Comparison of ENCODE assay signal across 10 mouse cellular contexts in the genomic region with DNA sequence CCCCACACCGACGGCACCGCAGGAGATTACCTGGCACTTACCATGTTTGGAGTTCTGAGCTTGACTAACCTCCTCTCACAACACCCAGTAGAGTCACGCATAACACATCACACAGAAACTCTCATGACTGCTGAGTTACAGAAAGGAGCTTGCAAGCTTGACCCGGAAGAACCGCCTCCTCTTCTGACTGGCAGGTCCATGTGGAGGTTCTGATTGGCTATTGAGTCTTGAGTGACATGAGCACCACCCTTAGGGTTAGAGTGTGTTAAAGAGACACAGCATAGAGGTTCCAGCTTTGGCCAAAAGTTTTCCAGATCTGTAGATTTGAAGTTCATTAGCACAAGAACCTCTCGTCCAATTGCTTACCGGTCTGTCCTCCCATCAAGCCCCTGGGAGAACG. TPM values are rescaled to one million over a fixed set of nuclear protein-coding genes. Genes with fewer than 3 reads are reported as not detected.
DNase-seq lines count a peak whose midpoint lies in the region; ATAC-seq and TF ChIP-seq lines count a peak whose summit lies in the region.
"Not testable (repeated sequence)": the region's sequence is repeated elsewhere in the genome, so short reads cannot be mapped to it uniquely, and the experiment has no call there.
"Had no signal": no experiment of that assay in that cellular context is flagged by ENCODE, and none has a peak within 500 bp of the region (broad histone marks: within the 10 kb centered on the region; RNA-seq: fewer than 3 reads in every experiment).

A gene (minus strand): TSS at position 101 of the 400 bp plus-strand sequence.

- not testable (repeated sequence) for H3K4me2 ChIP-seq in embryonic facial prominence, embryonic 11.5 days (ENCODE audit: low read depth, low read length); forebrain, embryonic 14.5 days (ENCODE audit: low read length); heart, embryonic 15.5 days; hindbrain, embryonic 16.5 days (ENCODE audit: low read length); kidney, postnatal 0 days (ENCODE audit: low read length); liver, postnatal 0 days (ENCODE audit: low read depth, low read length); midbrain, embryonic 13.5 days (replicated peaks); stomach, embryonic 16.5 days (ENCODE audit: low read depth, low read length)

- no CpG with 5 or more reads among the region's 9 CpGs for WGBS in embryonic facial prominence, embryonic 11.5 days
- WGBS in forebrain, embryonic 14.5 days = no CpG with 5 or more reads among the region's 9 CpGs
- WGBS in heart, embryonic 15.5 days = no CpG with 5 or more reads among the region's 9 CpGs
- no CpG with 5 or more reads among the region's 9 CpGs for WGBS in hindbrain, embryonic 16.5 days
- no CpG with 5 or more reads among the region's 9 CpGs for WGBS in kidney, postnatal 0 days
- WGBS in liver, postnatal 0 days (ENCODE audit: insufficient replicate concordance) = no CpG with 5 or more reads among the region's 9 CpGs
- WGBS in midbrain, embryonic 13.5 days = no CpG with 5 or more reads among the region's 9 CpGs
- no CpG with 5 or more reads among the region's 9 CpGs for WGBS in stomach, embryonic 16.5 days

- H3K9me3 ChIP-seq in embryonic facial prominence, embryonic 11.5 days (replicated peaks; ENCODE audit: control insufficient read depth, low read length); forebrain, embryonic 14.5 days (replicated peaks; ENCODE audit: control insufficient read depth, low read length); heart, embryonic 15.5 days (replicated peaks); hindbrain, embryonic 16.5 days (ENCODE audit: control insufficient read depth, low read length); kidney, postnatal 0 days (replicated peaks; ENCODE audit: low read length); liver, postnatal 0 days (ENCODE audit: low read length); midbrain, embryonic 13.5 days; stomach, embryonic 16.5 days (replicated peaks; ENCODE audit: control insufficient read depth, low read length): not testable (repeated sequence)

- H3K4me1 ChIP-seq in embryonic facial prominence, embryonic 11.5 days (ENCODE audit: control insufficient read depth, insufficient read depth, low read length); forebrain, embryonic 14.5 days (ENCODE audit: control insufficient read depth, insufficient read depth, low read length); heart, embryonic 15.5 days (replicated peaks); hindbrain, embryonic 16.5 days (ENCODE audit: control insufficient read depth, insufficient read depth, low read depth, low read length); kidney, postnatal 0 days (replicated peaks; ENCODE audit: insufficient read depth, low read length); liver, postnatal 0 days (ENCODE audit: insufficient read depth); midbrain, embryonic 13.5 days (replicated peaks); stomach, embryonic 16.5 days (ENCODE audit: control insufficient read depth, insufficient read depth, low read length): not testable (repeated sequence)

- H3K4me3 ChIP-seq in embryonic facial prominence, embryonic 11.5 days (ENCODE audit: low read depth, low read length); forebrain, embryonic 14.5 days (ENCODE audit: low read depth, low read length); heart, embryonic 15.5 days; hindbrain, embryonic 16.5 days (ENCODE audit: low read length); kidney, postnatal 0 days (replicated peaks; ENCODE audit: low read depth, low read length); liver, postnatal 0 days (ENCODE audit: low read depth, low read length); midbrain, embryonic 13.5 days (replicated peaks); stomach, embryonic 16.5 days (replicated peaks; ENCODE audit: low read length): not testable (repeated sequence)

- H3K27me3 ChIP-seq in embryonic facial prominence, embryonic 11.5 days (ENCODE audit: control insufficient read depth, insufficient read depth, low read length); forebrain, embryonic 14.5 days (replicated peaks; ENCODE audit: control insufficient read depth, insufficient read depth, low read length); heart, embryonic 15.5 days; hindbrain, embryonic 16.5 days (replicated peaks; ENCODE audit: control insufficient read depth, insufficient read depth, low read length); kidney, postnatal 0 days (ENCODE audit: insufficient read depth, low read length); liver, postnatal 0 days (ENCODE audit: insufficient read depth, low read length); midbrain, embryonic 13.5 days; stomach, embryonic 16.5 days (ENCODE audit: control insufficient read depth, insufficient read depth, low read length): not testable (repeated sequence)

- not testable (repeated sequence) for DNase-seq in embryonic facial prominence, embryonic 11.5 days (ENCODE audit: low spot score); forebrain, embryonic 14.5 days (ENCODE audit: low spot score); kidney, postnatal 0 days (ENCODE audit: low spot score); liver, postnatal 0 days

- TF ChIP-seq CTCF in kidney, postnatal 0 days (IDR thresholded peaks at IDR 0.05; ENCODE audit: low read depth); liver, postnatal 0 days (IDR thresholded peaks at IDR 0.05; ENCODE audit: low read depth): not testable (repeated sequence)

- not testable (repeated sequence) for H3K36me3 ChIP-seq in embryonic facial prominence, embryonic 11.5 days (replicated peaks; ENCODE audit: control insufficient read depth, insufficient read depth, low read depth, low read length); forebrain, embryonic 14.5 days (ENCODE audit: control insufficient read depth, insufficient read depth, low read length); heart, embryonic 15.5 days; hindbrain, embryonic 16.5 days (ENCODE audit: control insufficient read depth, insufficient read depth, low read length); kidney, postnatal 0 days (ENCODE audit: insufficient read depth, low read length); liver, postnatal 0 days (replicated peaks; ENCODE audit: insufficient read depth, low read length); midbrain, embryonic 13.5 days; stomach, embryonic 16.5 days (ENCODE audit: control insufficient read depth, insufficient read depth, low read length)

- not testable (repeated sequence) for ATAC-seq in embryonic facial prominence, embryonic 11.5 days (replicated peaks; ENCODE audit: insufficient number of reproducible peaks, low FRiP score, low TSS enrichment, low read depth); forebrain, embryonic 14.5 days; heart, embryonic 15.5 days (replicated peaks; ENCODE audit: insufficient number of reproducible peaks, insufficient read depth, low FRiP score, low read depth); hindbrain, embryonic 16.5 days; kidney, postnatal 0 days (replicated peaks; ENCODE audit: low FRiP score, low read depth); liver, postnatal 0 days; midbrain, embryonic 13.5 days; stomach, embryonic 16.5 days (ENCODE audit: insufficient read depth, low FRiP score)

- not testable (repeated sequence) for H3K9ac ChIP-seq in embryonic facial prominence, embryonic 11.5 days (replicated peaks; ENCODE audit: low read length); forebrain, embryonic 14.5 days (ENCODE audit: low read length); heart, embryonic 15.5 days; hindbrain, embryonic 16.5 days (ENCODE audit: low read depth, low read length); kidney, postnatal 0 days (ENCODE audit: low read depth, low read length); liver, postnatal 0 days (replicated peaks); midbrain, embryonic 13.5 days (replicated peaks); stomach, embryonic 16.5 days (ENCODE audit: low read length)

- not testable (repeated sequence) for TF ChIP-seq EP300 in liver, postnatal 0 days (IDR thresholded peaks at IDR 0.05; ENCODE audit: low read depth)

- not testable (repeated sequence) for H3K27ac ChIP-seq in embryonic facial prominence, embryonic 11.5 days (replicated peaks; ENCODE audit: low read depth, low read length); forebrain, embryonic 14.5 days (ENCODE audit: low read depth, low read length); heart, embryonic 15.5 days; hindbrain, embryonic 16.5 days (ENCODE audit: low read depth, low read length); kidney, postnatal 0 days; liver, postnatal 0 days (ENCODE audit: low read depth); midbrain, embryonic 13.5 days; stomach, embryonic 16.5 days (ENCODE audit: low read length)

RNA-seq across cellular contexts. Expression of the gene that starts here (rescaled TPM):
- polyA plus RNA-seq in embryonic facial prominence, embryonic 11.5 days (2014; fragmentation: Nextera tagmentation; extraction: Ambion mirVana) = 11.0 and 17.0 TPM in 2 replicates
- 10.3 and 20.3 TPM in 2 replicates for polyA plus RNA-seq in forebrain, embryonic 14.5 days (2014; fragmentation: Nextera tagmentation; extraction: Ambion mirVana)
- polyA plus RNA-seq in heart, embryonic 15.5 days (2015; fragmentation: Nextera tagmentation; extraction: Ambion mirVana) = 16.9 and 21.8 TPM in 2 replicates
- polyA plus RNA-seq in hindbrain, embryonic 16.5 days (2015; fragmentation: Nextera tagmentation; extraction: Ambion mirVana) = 14.1 and 17.2 TPM in 2 replicates
- 33.8 and 34.7 TPM in 2 replicates for polyA plus RNA-seq in kidney, postnatal 0 days (2015; fragmentation: Nextera tagmentation; extraction: Ambion mirVana)
- polyA plus RNA-seq in liver, postnatal 0 days (2015; fragmentation: Nextera tagmentation; extraction: Ambion mirVana) = 11.9 and 13.3 TPM in 2 replicates
- polyA plus RNA-seq in midbrain, embryonic 13.5 days (2015; fragmentation: Nextera tagmentation; extraction: Ambion mirVana) = 10.8 and 14.7 TPM in 2 replicates
- 21.2 and 22.1 TPM in 2 replicates for polyA plus RNA-seq in stomach, embryonic 16.5 days (2015; fragmentation: Nextera tagmentation; extraction: Ambion mirVana)
- polyA plus RNA-seq: heart, adult 2 months; urinary bladder, adult 2 months had no signal
